Mouse (Mus musculus) lung, adult 18-20 months (tissue): Measurements from ENCODE around the gene Nbea.

ENCODE experiments used
- DNase-seq, 2 experiments: peaks; one replicate each; pipeline ENCODE4 v3.0.0; 2022; ENCODE audit warnings: mixed read lengths in 2 of 2

The Nbea gene

GRCm38 (mm10) chr3:55587972-55588946, 595.2 kb downstream of the Nbea start:
- no peak for DNase-seq

GRCm38 (mm10) chr3:55587434-55587971, 596.0 kb downstream of the Nbea start:
- no peak for DNase-seq
